Mouse (Mus musculus): ENCODE data around the gene Acy3.
"Not testable (repeated sequence)": the region's sequence is repeated elsewhere in the genome, so short reads cannot be mapped to it uniquely, and the experiment has no call there.

Gene Acy3

GRCm38 (mm10) chr19:4001752-4002151 lies 15.4 kb downstream of the Acy3 start:
- intact Hi-C loops (cut with DNase I), result no loop called here

- intact Hi-C loops (cut with DNase I), result no loop called here
Observed at GRCm38 (mm10) chr19:4003112-4003511, 16.7 kb downstream of the Acy3 start, which contains the start of gene Doc2g. Gene Doc2g (plus strand): TSS chr19:4003313.

DNA sequence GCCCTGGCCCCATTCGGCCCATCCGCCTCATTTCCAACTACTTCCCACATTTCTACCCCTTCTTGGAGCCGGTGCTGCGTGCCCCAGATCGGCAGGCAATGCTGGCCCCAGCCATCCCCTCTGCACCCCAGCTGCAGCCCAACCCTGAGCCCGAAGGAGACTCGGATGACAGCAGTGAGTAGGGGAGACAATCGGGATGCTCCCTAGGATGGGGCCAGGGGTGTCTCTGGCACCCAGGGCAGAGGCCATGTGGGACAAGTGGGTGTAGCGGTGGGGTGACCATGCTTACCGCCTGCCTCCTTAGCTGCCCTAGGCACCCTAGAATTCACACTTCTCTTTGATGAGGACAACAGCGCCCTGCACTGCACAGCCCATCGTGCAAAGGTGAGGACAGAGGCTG lies 17.3 kb downstream of the Acy3 start:
- intact Hi-C loops (cut with DNase I), result no loop called here

DNA sequence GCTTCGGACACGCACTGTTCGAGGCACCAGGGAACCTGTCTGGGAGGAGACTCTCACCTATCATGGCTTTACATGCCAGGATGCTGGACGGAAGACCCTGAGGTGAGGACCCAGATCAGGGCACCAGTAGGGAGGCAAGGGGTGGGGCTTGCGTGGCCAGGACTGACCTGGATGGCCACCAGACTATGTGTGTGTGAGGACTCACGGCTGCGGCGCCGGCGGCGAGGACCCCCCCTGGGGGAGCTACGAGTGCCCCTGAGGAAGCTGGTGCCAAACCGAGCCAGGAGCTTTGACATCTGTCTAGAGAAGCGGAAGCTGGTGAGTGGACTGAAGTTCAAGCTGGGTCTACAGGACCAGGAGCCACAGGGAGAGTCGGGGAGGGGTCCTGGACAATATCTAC lies 18.0 kb downstream of the Acy3 start:
- intact Hi-C loops (cut with DNase I), result no loop called here

DNA sequence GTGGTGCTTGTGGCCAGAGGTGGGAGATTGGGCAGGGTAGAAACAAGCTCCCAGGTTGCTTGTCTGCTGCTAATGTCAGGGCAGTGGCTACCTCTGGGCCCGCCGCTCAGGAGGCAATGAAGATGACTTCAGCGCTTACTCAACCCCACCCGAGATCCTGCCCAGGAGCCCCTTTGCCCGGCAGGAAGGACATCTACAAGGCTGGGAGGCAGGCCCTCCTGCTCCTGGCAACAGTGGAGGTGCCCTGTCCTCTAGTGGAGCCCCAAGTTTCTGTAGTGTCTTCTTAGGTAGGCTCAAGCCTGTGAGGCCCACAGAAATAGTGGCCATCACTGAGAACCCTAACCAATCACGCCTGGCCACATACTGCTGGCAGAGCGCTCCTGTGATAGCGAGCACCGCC lies 18.7 kb downstream of the Acy3 start:
- intact Hi-C loops (cut with DNase I), result no loop called here

DNA sequence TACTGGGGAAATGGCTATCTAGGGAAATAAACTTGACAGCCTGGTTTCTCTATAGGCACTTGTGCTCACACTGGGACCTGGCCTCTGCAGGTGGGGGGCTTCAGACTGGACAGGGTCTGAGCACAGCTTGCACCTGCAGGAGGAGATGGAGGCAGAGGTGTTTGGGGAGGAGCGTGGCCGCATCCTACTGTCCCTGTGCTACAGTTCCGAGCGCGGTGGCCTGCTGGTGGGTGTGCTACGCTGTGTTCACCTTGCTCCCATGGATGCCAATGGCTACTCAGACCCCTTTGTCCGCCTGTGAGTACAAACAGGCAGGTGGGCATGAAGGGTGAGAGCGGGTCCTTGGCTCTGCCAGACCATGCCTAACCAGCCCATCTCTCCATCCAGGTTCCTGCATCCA lies 19.6 kb downstream of the Acy3 start:
- intact Hi-C loops (cut with DNase I), result no loop called here

- intact Hi-C loops (cut with DNase I), result no loop called here
Observed at GRCm38 (mm10) chr19:4011086-4011485, 24.7 kb downstream of the Acy3 start.

GRCm38 (mm10) chr19:4012432-4013022 lies 26.2 kb downstream of the Acy3 start, which contains the start of gene Ndufv1:
Gene Ndufv1 (minus strand): TSS chr19:4012806.
- intact Hi-C loops (cut with DNase I), result loop anchor here (2.0 kb wide), 1 partner anchor 66 kb away; no protein-coding TSS in a partner anchor

GRCm38 (mm10) chr19:4013066-4013465 lies 26.7 kb downstream of the Acy3 start:
- intact Hi-C loops (cut with DNase I), result loop anchor here (2.0 kb wide), 1 partner anchor 66 kb away; no protein-coding TSS in a partner anchor

DNA sequence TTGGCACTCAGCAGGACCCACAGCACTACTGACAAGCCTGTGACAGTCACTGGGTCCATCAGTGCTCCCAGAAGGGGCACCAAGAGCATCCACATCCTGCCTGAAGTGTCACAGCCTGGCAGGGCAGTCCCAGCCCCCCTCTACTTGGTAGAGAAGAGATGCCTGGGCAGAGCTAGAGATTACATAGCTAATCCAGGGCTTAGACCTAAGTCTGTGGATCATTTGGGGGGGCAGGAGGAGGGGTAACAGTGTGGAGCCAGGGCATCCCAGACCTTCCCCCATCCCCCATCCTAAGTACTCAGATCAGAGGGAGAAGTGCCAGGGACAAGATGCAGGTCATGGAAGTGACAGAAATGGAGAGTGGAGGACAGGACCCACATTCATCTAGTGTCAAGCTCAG lies 28.4 kb downstream of the Acy3 start:
- intact Hi-C loops (cut with DNase I), result no loop called here

GRCm38 (mm10) chr19:4015635-4016034 lies 29.3 kb downstream of the Acy3 start:
- intact Hi-C loops (cut with DNase I), result no loop called here

DNA sequence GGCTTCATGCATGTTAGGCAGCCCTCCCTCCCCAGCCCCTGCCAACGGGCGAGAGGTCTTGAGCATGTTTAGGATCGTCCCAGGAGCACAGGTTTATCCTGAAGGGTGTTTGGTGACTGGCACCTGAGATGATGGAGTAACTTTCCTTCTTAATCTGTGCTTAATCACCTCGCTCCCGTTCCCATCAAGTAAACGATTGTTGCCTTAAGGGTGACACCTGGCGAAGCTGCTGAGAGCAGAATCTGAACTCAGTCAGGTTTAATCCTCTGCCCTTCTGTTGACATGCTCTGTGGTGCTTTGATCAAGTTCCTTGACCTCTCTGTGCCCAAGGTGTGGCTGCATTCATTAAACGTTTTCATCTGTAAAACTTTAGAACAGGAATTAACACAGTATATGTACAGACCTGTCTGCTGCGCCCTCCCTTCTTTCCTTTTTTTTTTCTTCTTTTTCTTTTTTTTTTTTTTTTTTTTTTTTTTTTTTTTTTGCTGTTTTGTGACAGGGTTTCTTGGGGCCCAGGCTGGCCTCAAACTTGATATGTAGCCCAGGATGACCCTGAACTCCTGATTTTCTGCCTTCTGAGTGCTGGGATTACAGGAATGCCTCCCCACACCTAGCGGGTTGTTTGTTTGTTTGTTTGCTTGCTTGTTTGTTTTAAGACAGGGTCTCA lies 31.7 kb downstream of the Acy3 start:
- intact Hi-C loops (cut with DNase I), result no loop called here

DNA sequence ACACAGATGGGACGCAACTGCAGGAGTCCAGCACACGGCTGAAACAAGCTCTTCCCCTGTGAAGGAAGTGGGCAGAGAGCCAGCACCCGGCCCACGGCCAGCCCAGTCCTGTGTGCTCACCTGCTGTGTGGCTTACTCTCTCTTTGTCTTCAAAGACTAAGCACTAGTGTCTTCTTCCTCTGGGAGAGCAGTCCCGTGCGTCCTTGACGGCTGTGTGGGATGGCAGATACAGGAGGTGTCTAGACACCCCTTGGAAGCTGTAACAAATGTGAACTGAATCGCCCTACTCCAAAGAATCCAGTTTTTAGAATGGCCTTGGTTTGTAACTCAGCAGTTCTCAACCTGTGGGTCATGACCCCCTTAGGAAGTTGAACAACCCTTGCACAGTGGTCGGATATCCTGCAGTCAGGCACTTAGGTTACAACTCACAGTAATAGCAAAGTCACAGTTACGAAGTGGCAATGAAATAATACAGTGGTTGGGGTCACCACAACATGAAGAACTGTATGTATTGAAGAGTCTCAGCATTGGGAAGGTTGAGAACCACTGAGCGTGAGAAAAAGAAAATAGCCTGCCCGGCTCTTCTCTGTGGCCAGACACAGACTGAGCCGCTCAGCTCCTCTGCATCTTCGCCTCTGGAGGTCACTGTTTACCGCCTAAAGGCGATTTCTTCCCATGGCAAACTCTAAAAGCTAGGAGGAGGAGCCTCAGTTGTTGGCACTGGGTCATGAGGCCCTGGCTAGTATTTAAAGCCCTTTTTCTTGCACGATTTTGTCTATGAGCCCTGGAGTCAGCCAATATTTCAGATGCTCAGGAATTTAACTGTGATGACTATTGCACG lies 32.6 kb downstream of the Acy3 start:
- intact Hi-C loops (cut with DNase I), result loop anchor here (1.0 kb wide), 1 partner anchor 28 kb away; no protein-coding TSS in a partner anchor

GRCm38 (mm10) chr19:4023185-4023584 lies 36.8 kb downstream of the Acy3 start:
- intact Hi-C loops (cut with DNase I), result no loop called here

GRCm38 (mm10) chr19:4027576-4027975 lies 41.2 kb downstream of the Acy3 start:
- intact Hi-C loops (cut with DNase I), result no loop called here

DNA sequence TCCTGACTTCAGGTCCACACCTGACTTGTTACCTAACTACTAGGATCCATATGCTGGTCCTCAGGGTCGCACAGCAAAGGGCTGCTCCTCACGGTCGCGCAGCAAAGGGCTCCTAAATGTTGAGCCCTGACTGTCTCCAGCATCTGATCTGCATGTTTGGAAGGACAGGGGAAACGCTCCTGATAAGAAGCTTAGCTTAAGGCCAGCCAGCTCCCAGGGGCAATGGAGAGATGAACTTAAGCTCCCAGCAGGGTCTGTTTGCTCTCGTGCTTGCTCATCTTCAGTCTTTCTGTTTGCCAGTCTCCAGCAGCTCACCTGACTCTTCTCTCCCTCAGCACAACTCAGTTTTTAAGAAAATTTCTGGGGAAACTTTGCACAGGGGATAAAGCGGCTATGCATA lies 46.3 kb downstream of the Acy3 start:
- intact Hi-C loops (cut with DNase I), result no loop called here

DNA sequence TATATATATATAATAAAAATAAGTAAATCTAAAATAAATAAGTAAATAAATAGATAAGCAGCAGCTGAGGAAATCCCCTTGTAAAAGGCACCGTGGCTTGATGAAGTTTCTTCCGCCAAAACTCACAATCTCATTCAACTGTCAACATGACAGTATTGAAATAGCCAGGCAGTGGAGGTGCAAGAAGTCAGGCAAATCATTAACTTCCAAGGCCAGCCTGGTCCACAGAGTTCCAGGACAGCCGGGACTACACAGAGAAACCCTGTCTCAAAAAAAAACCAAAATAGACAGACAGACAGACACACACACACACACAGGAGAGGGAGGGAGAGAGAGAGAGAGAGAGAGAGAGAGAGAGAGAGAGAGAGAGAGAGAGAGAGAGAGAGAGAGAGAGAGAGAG lies 46.9 kb downstream of the Acy3 start:
- intact Hi-C loops (cut with DNase I), result no loop called here

GRCm38 (mm10) chr19:4033742-4034141 lies 47.4 kb downstream of the Acy3 start:
- intact Hi-C loops (cut with DNase I), result no loop called here

DNA sequence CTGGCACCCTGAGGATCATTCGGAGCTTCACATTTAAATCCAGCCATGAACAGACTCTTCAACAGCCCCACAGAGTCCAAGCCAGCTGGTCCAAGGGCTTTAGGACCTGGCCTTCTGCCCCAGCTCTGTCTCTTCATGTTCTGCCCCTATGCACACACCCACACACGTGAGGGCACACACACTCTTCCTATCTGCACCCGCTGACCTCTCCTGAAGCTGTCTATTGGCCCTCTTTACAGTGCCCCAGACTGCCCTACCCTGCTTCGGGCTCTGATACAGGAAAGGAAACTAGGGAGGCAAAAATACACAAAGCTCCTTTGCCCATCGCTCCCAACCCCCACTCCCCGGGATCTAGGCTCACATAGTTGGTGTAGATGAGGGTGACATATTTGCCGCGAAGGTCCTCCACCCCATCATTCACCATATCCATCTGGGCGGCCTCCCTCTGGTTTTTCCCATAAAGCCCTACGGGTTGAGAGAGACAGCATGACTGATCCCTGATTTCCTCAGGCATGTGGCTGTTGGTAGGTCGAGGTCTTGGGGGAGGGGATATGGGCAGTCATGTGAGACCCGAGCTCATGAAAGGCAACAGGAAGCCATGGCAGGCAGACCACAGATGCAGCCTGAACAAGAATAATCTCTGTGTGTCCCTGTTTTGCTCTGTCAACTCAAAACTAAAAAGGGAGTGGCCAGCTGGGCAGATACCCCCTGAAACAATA lies 50.1 kb downstream of the Acy3 start:
- intact Hi-C loops (cut with DNase I), result no loop called here

GRCm38 (mm10) chr19:4037154-4037787 lies 50.9 kb downstream of the Acy3 start:
- intact Hi-C loops (cut with DNase I), result not testable (repeated sequence)

GRCm38 (mm10) chr19:4037788-4038232 lies 51.4 kb downstream of the Acy3 start, which contains the start of gene Gstp1:
Gene Gstp1 (minus strand): TSS chr19:4037985.
- intact Hi-C loops (cut with DNase I), result no loop called here
